Mouse (Mus musculus) adrenal gland, adult 2 months (tissue): ENCODE measurements around the gene Ankrd36. TPM values are rescaled to one million over a fixed set of nuclear protein-coding genes. Genes with fewer than 3 reads are reported as not detected.

Source experiments
- polyA plus RNA-seq: library from polyadenylated mRNA; depleted of rRNA; stranded (reverse); fragments of >200 nt; gene quantifications from 2 replicates; pipeline ENCODE4 v1.2.3, GENCODE M21; 2012; rRNA removed
- total RNA-seq, 2 experiments: library from RNA; stranded (reverse); gene quantifications; 2 replicates each; pipeline ENCODE4 v1.2.3; 2021

Ankrd36 gene
- total and polyA plus RNA-seq, 3 experiments = not detected

Other genes starting within 250 kb of the Ankrd36 start
- 10 to 100 TPM; 21.8 to 27.9 TPM for gene Znrf3, start 124.8 kb upstream of the Ankrd36 start, total RNA-seq
- gene Znrf3, start 124.8 kb upstream of the Ankrd36 start, polyA plus RNA-seq = 11.9 and 15.7 TPM in 2 replicates
- gene Xbp1, start 49.0 kb upstream of the Ankrd36 start, total RNA-seq = 100 to 1,000 TPM; 156 to 162 TPM
- gene Xbp1, start 49.0 kb upstream of the Ankrd36 start, polyA plus RNA-seq = 95.7 and 129 TPM in 2 replicates
- 10 to 100 TPM; 19.5 to 32.0 TPM for gene Ccdc117, start 27.5 kb upstream of the Ankrd36 start, total RNA-seq
- gene Ccdc117, start 27.5 kb upstream of the Ankrd36 start, polyA plus RNA-seq = 5.0 and 6.5 TPM in 2 replicates
- 100 to 1,000 TPM; 137 to 178 TPM for gene Mrps24, start 146.0 kb downstream of the Ankrd36 start, total RNA-seq
- 740 and 796 TPM in 2 replicates for gene Mrps24, start 146.0 kb downstream of the Ankrd36 start, polyA plus RNA-seq
- gene Urgcp, start 192.7 kb downstream of the Ankrd36 start, total RNA-seq = 10 to 100 TPM; 63.8 to 65.2 TPM
- gene Urgcp, start 192.7 kb downstream of the Ankrd36 start, polyA plus RNA-seq = 30.6 and 34.0 TPM in 2 replicates
- 10 to 100 TPM; 66.6 to 79.3 TPM for gene Dbnl, start 218.8 kb downstream of the Ankrd36 start, total RNA-seq
- 45.7 and 58.2 TPM in 2 replicates for gene Dbnl, start 218.8 kb downstream of the Ankrd36 start, polyA plus RNA-seq
- gene Pgam2, start 234.0 kb downstream of the Ankrd36 start, total RNA-seq = not detected
- not detected in 2 replicates for gene Pgam2, start 234.0 kb downstream of the Ankrd36 start, polyA plus RNA-seq